Mouse (Mus musculus) heart, postnatal 36 days (tissue): ENCODE results near the gene Cab39l. TPM values are rescaled to one million over a fixed set of nuclear protein-coding genes. Genes with fewer than 3 reads are reported as not detected.

Source experiments
- DNase-seq, 2 experiments: peaks; one replicate each; pipeline ENCODE4 v3.0.0; 2021 to 2022
- intact Hi-C: fragments of 180-260 bp; cut with DNase I; formaldehyde crosslinking; loops from one replicate; pipeline ENCODE4 v1.15.1; 2025
- total RNA-seq, 2 experiments: library from RNA; stranded (reverse); gene quantifications; 2 replicates each; pipeline ENCODE4 v1.2.3; 2021

Gene Cab39l
- total RNA-seq, 2 experiments from 2014 or later = 23.5 to 24.3 TPM

- peak; percentile 10 to 17 for DNase-seq
- intact Hi-C loops = loop anchor here (5.0 kb wide), 1 partner anchor 316 kb away; no protein-coding TSS in a partner anchor
Measured at GRCm38 (mm10) chr14:59625806-59626364, 185.1 kb downstream of the Cab39l start.

DNA sequence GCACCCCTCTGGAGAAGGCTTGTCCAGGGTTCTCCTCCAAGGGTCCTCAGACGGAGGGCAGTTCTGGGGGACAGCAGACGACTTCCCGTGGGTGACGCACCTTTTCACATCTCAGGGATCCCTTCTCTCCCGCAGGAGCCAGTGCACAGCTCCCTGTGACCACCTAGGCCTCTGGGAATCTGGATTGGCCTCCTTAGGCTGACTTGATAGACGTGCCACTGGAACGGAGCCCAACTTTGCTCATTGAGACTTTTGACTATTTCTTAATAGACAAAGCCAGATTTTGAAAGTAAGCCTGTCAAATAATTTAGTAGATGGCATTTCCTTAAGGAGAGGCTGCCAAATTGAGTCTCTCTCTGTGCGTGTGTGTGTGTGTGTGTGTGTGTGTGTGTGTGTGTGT is 185.9 kb downstream of the Cab39l start:
- no peak for DNase-seq
- intact Hi-C loops = loop anchor here (5.0 kb wide), 1 partner anchor 316 kb away; no protein-coding TSS in a partner anchor

DNA sequence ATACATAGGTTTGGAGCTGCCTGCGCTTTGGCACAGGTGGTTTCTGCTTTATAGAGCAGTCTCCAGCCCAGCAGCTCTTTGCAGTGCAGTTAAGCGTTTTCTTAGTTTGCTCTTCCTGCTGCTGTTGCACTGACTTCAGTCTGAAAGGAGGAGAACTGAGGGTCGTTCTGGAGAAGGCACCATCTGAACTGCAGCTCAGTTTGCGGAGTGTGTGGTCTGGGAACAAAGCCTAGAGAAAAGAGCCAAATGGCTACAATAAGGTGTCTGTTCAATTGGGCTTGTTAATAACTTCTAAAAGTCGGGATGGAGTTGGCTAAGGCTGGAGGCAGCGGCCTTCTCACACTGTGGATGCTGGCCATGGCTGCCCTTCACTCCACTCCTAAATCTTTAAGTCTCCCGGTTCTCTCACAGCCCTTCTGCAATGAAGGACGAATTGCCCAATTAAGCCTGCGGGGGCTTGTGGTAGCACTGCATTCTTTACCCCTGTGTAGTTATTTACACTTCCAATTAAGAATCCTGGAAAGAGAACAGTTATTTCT is 186.4 kb downstream of the Cab39l start:
- intact Hi-C loops = loop anchor here (5.0 kb wide), 1 partner anchor 315 kb away; no protein-coding TSS in a partner anchor
- DNase-seq = no peak

GRCm38 (mm10) chr14:59627823-59628222 is 187.1 kb downstream of the Cab39l start:
- no peak for DNase-seq
- intact Hi-C loops = loop anchor here (5.0 kb wide), 1 partner anchor 314 kb away; no protein-coding TSS in a partner anchor

DNA sequence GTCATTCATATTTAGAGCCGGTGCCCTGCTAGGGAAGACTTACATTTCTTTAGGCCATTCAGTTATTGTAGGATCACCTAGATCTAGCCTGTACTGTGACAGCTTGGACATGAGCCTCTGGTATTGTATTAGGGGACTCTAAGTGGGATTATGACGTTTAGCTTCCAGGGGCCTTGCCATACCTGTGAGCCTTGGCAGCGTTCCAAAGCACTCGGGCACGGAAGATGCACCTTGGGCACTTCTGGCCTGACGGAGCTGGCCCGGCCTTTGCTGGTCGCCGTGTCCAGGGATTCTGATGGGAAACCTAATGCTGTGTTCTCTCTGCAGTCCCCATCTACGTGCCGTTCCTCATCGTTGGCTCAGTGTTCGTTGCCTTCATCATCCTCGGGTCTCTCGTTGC is 188.5 kb downstream of the Cab39l start:
- DNase-seq = no peak
- intact Hi-C loops = loop anchor here (5.0 kb wide), 1 partner anchor 313 kb away; no protein-coding TSS in a partner anchor

- DNase-seq = no peak
- intact Hi-C loops = no loop called here
Measured at GRCm38 (mm10) chr14:59630096-59630495, 189.3 kb downstream of the Cab39l start.

DNA sequence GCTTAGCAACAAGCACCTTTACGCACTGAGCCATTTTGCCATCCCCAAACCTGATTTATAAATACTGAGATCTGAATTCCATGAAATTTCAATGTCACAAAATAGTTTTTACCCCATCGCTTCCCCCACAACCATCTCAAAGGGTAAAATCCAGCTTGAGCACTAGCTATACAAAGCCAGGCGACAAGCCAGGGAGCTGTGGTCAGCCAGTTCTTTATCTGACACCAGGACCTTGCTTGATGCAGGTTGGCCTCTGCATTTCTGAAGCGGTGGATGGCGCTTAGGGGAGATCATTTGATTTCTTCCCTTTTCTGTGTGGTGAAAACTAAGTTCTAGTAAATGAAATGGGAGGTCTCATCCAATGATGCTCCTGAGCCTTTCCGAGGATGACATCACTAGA is 191.3 kb downstream of the Cab39l start:
- intact Hi-C loops = no loop called here
- DNase-seq = no peak

GRCm38 (mm10) chr14:59633295-59633898 is 192.6 kb downstream of the Cab39l start:
- intact Hi-C loops = no loop called here
- no peak for DNase-seq

DNA sequence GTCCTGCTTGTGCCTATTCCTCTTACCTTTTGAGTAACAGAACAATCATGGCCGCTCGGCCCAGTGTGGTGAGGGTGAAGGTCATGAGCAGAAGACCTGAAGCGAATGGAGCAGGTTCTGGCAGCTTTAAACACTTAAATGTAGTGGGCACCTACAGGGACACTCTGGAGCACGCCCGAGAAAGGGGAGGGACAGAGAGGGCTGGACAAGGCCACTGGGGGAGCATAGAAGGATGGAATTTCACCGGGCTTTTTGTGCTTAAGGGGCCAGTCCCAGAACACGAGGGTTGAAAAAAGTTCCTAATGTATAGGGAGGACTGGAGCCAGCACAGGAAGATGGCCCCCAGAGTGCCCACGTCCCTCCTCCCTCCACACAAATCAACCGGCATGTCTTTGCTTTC is 193.2 kb downstream of the Cab39l start:
- intact Hi-C loops = no loop called here
- no peak for DNase-seq

Other genes with a start within 250 kb of the Cab39l start
- gene Rcbtb1, start 239.8 kb upstream of the Cab39l start, total RNA-seq = 10 to 100 TPM in 1 of 2 experiments, 1 to 10 TPM in 1; 9.2 to 14.0 TPM
- not detected for gene Gm6904, start 180.8 kb upstream of the Cab39l start, total RNA-seq
- under 1 TPM; 0.22 to 0.27 TPM for gene Phf11a, start 143.4 kb upstream of the Cab39l start, total RNA-seq
- gene Phf11b, start 99.6 kb upstream of the Cab39l start, total RNA-seq = 1 to 10 TPM in 1 of 2 experiments, under 1 TPM in 1; 0.64 to 1.6 TPM
- gene Phf11d, start 75.5 kb upstream of the Cab39l start, total RNA-seq = 1 to 10 TPM; 5.7 to 9.5 TPM
- under 1 TPM; 0.76 to 0.86 TPM for gene Phf11c, start 45.6 kb upstream of the Cab39l start, total RNA-seq
- 10 to 100 TPM; 10.2 to 12.4 TPM for gene Setdb2, start 88 bp upstream of the Cab39l start, total RNA-seq
- 10 to 100 TPM; 45.0 to 46.5 TPM for gene Cdadc1, start 157.0 kb downstream of the Cab39l start, total RNA-seq
- gene Shisa2, start 184.3 kb downstream of the Cab39l start, total RNA-seq = under 1 TPM; 0.72 to 0.95 TPM